Mouse (Mus musculus) sigmoid colon, adult 10 weeks (tissue): ENCODE data around the gene Plvap. TPM values are rescaled to one million over a fixed set of nuclear protein-coding genes. Genes with fewer than 3 reads are reported as not detected.

Experiments
- polyA plus RNA-seq: library from polyadenylated mRNA; stranded (reverse); fragments of 350-450 nt; fragmentation: Illumina TruSeq; extraction: RNeasy Lipid Tissue Mini Kit (QIAGEN cat#74804); gene quantifications from one replicate; pipeline ENCODE4 v1.2.3, GENCODE M21; 2014; ENCODE audit warnings: low read depth, low replicate concordance

The Plvap gene
- polyA plus RNA-seq, result 2.2 TPM

GRCm38 (mm10) chr8:71511644-71512043 lies at the start of gene Plvap:
Gene Plvap, minus strand, starts transcription at chr8:71511752.

GRCm38 (mm10) chr8:71558071-71558957 lies 46.8 kb upstream of the Plvap start, which contains the start of gene Tmem221:
Gene Tmem221, minus strand, starts transcription at chr8:71558871.

GRCm38 (mm10) chr8:71542632-71543343 lies 31.2 kb upstream of the Plvap start, which contains the start of gene Mvb12a:
Gene Mvb12a, plus strand, starts transcription at chr8:71542922.

GRCm38 (mm10) chr8:71537028-71537867 lies 25.7 kb upstream of the Plvap start, which contains the start of gene Bst2:
Gene Bst2, minus strand, starts transcription at chr8:71537456.

GRCm38 (mm10) chr8:71525226-71526050 lies 13.9 kb upstream of the Plvap start, which contains the start of gene Ccdc194:
Gene Ccdc194, minus strand, starts transcription at chr8:71525711.

GRCm38 (mm10) chr8:71487691-71488445 lies 23.7 kb downstream of the Plvap start, which contains the start of gene Gtpbp3:
Gene Gtpbp3, plus strand, starts transcription at chr8:71488103.

GRCm38 (mm10) chr8:71485142-71486135 lies 26.1 kb downstream of the Plvap start, which contains the start of gene Ano8:
Gene Ano8, minus strand, starts transcription at chr8:71485963.

GRCm38 (mm10) chr8:71468916-71469315 lies 42.6 kb downstream of the Plvap start, which contains the start of gene Dda1:
Gene Dda1, plus strand, starts transcription at chr8:71469199.

GRCm38 (mm10) chr8:71464513-71465500 lies 46.7 kb downstream of the Plvap start, which contains the start of gene Mrpl34:
Gene Mrpl34, plus strand, starts transcription at chr8:71464959.

GRCm38 (mm10) chr8:71463188-71464033 lies 48.1 kb downstream of the Plvap start, which contains the start of gene Abhd8:
Gene Abhd8, minus strand, starts transcription at chr8:71463655.

Other genes starting within 250 kb of the Plvap start
- 3.0 TPM for gene Myo9b, start 239.0 kb downstream of the Plvap start, polyA plus RNA-seq
- 5.1 TPM for gene Haus8, start 238.8 kb downstream of the Plvap start, polyA plus RNA-seq
- 3.3 TPM for gene Use1, start 144.9 kb downstream of the Plvap start, polyA plus RNA-seq
- gene Ocel1, start 140.5 kb downstream of the Plvap start, polyA plus RNA-seq, result 4.4 TPM
- 3.3 TPM for gene Nr2f6, start 129.8 kb downstream of the Plvap start, polyA plus RNA-seq
- gene Ushbp1, start 116.0 kb downstream of the Plvap start, polyA plus RNA-seq, result 1.1 TPM
- gene Babam1, start 114.9 kb downstream of the Plvap start, polyA plus RNA-seq, result 9.8 TPM
- 1.8 TPM for gene Ankle1, start 105.7 kb downstream of the Plvap start, polyA plus RNA-seq
- gene Abhd8, start 48.1 kb downstream of the Plvap start, polyA plus RNA-seq, result 0.32 TPM
- gene Mrpl34, start 46.8 kb downstream of the Plvap start, polyA plus RNA-seq, result 8.3 TPM
- gene Dda1, start 42.6 kb downstream of the Plvap start, polyA plus RNA-seq, result 2.8 TPM
- 2.6 TPM for gene Ano8, start 25.8 kb downstream of the Plvap start, polyA plus RNA-seq
- 2.2 TPM for gene Gtpbp3, start 23.6 kb downstream of the Plvap start, polyA plus RNA-seq
- gene Ccdc194, start 14.0 kb upstream of the Plvap start, polyA plus RNA-seq, result not detected
- gene Bst2, start 25.7 kb upstream of the Plvap start, polyA plus RNA-seq, result 1.5 TPM
- 3.3 TPM for gene Mvb12a, start 31.2 kb upstream of the Plvap start, polyA plus RNA-seq
- gene Tmem221, start 47.1 kb upstream of the Plvap start, polyA plus RNA-seq, result not detected
- gene Nxnl1, start 54.8 kb upstream of the Plvap start, polyA plus RNA-seq, result not detected
- gene Slc27a1, start 57.1 kb upstream of the Plvap start, polyA plus RNA-seq, result 2.5 TPM
- gene Pgls, start 80.4 kb upstream of the Plvap start, polyA plus RNA-seq, result 0.76 TPM
- gene Fam129c, start 85.9 kb upstream of the Plvap start, polyA plus RNA-seq, result 1.0 TPM
- gene Colgalt1, start 99.2 kb upstream of the Plvap start, polyA plus RNA-seq, result 44.9 TPM
- gene Unc13a, start 160.0 kb upstream of the Plvap start, polyA plus RNA-seq, result 0.35 TPM
- not detected for gene Jak3, start 164.5 kb upstream of the Plvap start, polyA plus RNA-seq
- not detected for gene Insl3, start 177.5 kb upstream of the Plvap start, polyA plus RNA-seq
- gene B3gnt3, start 190.0 kb upstream of the Plvap start, polyA plus RNA-seq, result 169 TPM
- gene Fcho1, start 214.0 kb upstream of the Plvap start, polyA plus RNA-seq, result 0.38 TPM